Mouse (Mus musculus) testis, postnatal 14 days (tissue): Measurements from ENCODE around the gene Cp.
A peak's percentile ranks its signal among the peaks of the same experiment; 100 is the strongest.
"Not testable (repeated sequence)": the region's sequence is repeated elsewhere in the genome, so short reads cannot be mapped to it uniquely, and the experiment has no call there.

ENCODE experiments used
- DNase-seq: peaks from one replicate; pipeline ENCODE4 v3.0.0; 2021; ENCODE audit warnings: low spot score

Gene Cp

DNA sequence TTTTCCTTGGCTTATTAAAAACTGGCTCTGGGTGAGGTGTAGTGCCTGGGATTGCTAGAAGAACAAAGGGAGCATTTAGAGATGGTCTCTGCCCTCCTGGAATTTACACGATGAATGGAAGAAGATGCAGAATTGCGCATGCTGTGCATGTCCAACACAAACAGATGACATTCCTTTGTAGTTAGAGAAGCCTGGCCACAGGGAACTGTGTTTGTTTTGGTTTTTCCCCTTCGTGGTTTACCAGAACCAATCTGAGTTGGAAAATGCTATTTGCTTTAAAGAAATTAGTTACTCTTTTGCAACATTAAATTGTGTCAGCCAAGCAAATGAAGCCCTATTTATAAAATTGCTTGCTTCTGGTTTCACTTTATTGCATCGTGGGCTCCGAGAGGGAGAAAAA is at the start of gene Cp:
Gene Cp (plus strand): TSS at position 170 of the 400 bp plus-strand sequence.
- DNase-seq = no peak

DNA sequence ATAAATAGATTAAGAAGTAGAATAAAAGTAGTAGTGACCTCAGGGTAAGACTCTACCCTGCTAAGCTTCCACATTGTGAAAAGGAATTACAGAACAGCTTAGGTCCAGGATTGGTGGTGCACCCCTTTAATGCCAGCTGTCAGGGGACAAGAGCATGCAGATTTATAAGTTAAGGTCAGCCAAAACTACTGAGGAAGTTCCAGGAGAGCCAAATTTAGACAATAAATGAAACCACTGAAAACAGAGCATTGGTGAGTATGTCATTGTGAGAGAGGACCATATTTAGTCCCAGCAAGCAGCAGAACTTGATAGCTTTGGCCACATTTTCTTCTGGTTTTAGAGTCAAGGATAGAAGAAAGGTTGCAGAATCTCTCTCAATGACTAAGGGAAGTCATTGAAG is 8.3 kb upstream of the Cp start:
- DNase-seq = no peak

DNA sequence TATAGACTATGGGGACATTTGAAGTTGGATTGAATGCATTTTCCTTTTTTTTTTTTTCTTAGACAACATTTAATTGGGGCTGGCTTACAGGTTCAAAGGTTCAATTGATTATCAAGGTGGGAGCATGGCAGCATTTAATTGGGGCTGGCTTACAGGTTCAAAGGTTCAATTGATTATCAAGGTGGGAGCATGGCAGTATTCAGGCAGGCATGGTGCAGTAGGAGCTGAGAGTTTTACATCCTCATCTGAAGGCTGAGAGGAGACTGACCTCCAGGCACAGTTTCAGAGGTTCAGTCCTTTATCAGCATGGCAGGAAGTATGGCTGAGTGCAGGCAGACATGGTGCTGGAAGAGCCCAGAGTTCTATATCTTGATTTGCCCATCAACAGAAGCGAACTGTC is 7.5 kb upstream of the Cp start:
- DNase-seq = not testable (repeated sequence)

DNA sequence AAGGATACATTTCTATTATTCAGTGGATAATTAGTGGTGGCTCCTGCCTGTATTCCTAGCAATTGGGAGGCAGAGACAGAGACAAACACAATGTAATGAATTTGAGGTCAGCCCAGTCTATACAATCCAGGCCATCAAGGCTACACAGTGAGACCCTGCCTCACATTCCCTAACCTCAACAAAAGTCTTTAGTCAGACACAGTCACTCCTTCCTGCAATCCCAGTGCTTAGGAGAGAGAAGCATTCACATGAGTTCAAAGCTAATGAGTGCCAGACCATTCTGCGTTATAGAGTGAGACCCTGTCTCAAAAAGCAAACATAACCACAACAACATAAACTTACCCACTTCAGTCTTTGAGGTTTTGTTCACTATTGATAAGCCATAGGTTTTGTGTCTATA is 3.4 kb upstream of the Cp start:
- no peak for DNase-seq

DNA sequence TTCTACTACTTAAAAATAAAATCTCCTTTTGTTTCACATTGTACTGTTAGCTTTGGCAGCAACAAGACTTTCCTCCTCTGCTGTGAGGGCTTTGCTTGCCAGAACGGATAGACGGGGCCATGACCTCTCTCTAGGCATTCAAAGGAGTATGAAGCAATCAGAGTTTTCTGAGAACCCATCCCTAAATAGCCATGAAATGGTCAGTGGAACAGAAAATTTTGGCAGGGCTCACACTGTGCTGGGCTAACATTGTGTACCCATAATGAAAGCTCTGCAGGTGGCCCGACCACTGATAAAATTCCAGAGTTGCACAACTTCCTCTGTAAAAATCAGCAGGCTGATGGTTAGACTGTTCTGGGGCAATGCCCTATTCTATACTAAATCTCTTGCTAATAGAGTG is 3.0 kb upstream of the Cp start:
- DNase-seq = peak; percentile 84

DNA sequence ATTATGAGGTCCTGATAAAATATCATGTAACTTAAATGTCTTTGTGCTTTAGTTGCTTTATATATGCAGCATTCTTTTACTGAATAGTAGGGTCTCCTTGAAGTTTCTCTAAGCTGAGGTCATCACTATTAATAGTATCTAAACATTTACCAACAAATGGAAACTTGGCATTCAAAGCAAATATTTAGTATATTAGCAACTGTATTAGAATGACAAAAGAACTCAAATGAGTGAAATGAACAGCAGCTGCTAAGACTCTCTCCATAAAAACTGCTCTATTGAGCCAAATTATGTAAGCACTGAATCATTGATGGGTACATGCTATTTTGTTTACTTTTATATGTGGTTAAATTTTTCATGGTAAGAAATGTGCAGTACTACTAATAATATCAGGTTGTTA is 1.2 kb downstream of the Cp start:
- no peak for DNase-seq

DNA sequence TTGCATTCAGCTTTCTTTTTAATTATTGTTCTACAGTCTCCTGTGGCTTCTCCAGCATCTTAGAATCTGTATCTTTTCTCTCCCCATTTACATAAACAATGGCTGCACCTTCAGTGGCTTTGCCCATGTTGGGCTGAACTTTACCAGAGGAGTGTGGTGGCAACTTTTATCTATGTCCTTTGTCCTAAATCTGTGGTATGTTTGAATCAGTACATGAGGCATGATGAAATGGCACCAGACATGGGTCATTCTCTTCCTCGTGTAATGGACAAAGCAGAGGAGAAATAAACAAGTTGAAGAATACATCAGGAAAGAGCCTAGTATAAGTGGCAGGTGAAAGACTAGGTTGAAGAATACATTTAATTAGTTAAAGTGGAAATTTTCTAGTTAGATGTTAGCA is 2.1 kb downstream of the Cp start:
- no peak for DNase-seq

DNA sequence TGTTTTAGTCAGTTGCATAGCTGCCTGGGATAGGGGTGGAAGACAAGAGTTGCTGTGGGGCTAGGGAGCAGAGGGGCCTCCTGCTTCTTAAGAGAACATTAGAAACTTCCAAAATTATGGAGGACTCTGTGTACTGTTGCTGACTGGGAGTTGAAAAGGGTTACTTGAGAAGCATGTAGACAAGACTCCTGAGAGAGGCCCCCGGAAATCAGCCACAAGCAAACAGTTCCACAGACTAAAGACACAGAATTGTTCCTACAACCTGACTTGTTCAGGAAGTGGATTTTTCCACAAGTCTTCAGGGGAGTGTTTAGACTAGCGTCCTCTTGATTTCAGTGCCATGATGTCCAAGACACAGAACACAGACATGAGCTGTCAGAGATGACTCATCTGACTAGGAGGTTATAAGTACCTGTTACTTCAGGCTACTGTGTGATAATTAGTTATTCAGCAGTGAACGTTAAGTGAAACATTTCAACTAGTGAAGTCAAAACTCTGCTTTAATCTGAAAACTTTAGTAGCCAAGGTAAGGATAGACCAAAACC is 3.8 kb downstream of the Cp start:
- DNase-seq = no peak

DNA sequence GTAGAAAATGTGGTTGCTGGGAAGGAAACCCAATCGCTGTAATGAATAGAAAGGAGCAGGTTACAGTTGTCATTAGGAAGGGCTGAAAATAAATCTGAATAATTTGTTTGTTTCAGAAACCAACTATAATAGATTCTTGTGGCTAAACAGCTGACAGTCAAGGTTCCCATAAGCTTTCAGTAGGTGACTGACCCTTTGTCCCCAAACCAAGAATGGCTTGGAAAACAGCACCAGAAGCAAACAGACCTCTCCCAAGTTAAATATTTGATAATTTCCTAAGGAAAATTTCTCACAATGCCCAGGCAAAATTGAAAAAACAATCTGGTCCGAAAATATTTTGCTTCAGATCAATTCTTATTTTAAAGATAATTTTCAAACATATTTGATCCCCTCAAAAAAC is 4.5 kb downstream of the Cp start:
- DNase-seq = no peak

DNA sequence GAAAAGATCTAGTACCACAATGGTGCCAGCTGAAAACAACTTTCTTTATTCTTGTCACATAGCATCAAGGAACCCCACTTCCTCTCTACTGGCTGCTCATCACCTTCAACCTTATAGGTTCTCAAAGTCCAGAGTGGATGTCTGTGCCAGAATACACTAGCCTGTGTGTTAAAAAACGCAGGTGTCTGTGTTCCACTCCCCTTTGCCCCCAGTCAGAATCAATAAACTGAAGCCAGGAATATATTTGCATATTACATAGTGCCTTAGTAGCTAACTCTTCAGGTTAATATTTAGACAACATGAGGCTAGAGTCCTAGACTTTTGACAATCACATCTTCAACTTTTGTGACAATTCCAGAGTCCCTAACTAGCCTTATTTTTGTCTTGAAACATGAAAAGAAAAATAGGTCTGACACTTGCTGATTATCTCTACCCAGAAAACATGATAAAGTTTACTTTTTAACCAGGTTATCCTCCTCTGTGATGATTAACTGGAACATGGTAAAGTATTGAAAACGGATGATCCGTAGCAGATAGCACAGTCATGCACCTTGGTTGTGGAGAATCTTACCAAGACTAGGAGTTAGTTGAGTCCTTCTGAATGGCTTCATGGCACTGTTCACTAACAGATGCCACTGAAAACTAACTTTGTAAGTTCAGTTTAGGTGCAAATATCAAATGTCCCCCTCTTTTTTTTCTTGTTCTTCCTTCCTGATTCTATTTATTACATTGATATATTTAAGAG is 6.1 kb downstream of the Cp start:
- DNase-seq = no peak

DNA sequence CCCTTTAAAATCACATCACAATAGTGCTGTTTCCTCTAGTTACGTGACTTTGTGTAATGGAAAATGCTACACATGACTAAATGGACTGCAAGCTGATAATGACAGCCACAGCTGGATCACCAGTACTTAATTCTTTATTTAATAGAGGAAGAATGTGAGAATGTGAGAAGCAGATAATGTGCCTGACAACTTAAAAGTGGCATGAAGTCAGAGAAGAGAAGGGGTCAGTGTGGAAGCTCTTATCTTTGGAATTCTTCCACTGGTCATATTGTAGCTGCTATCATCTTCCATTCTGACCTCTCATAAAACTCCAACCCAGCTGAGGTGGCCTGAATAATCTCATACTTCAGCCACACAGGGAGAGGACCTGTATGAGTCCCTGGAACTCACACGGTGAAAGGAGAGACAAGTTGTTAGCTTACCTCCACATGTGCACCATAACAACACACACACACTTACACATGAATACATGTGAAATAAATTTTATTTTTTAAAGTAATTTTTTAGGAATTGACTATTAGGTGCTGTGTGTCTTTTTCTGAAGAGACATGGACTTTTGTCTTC is 7.9 kb downstream of the Cp start:
- no peak for DNase-seq

DNA sequence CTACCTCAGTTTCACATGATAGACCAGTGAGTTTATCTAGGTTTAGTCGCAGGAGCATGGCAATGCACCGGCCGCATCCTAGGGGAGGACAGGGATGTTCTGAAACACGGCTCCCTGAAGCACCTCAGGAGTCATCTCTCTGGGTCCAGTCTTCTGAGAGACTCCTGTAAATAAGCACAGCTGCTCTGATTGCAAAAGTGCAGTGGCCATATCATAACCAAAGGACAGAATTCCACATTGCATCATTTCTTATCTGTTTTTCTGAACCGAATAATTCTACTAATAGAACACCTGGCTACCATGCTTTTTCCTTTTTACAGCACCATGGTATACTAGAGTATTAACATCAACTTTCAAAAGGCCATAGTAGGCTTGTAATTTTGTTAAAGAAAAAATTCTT is 8.4 kb downstream of the Cp start:
- DNase-seq = no peak

DNA sequence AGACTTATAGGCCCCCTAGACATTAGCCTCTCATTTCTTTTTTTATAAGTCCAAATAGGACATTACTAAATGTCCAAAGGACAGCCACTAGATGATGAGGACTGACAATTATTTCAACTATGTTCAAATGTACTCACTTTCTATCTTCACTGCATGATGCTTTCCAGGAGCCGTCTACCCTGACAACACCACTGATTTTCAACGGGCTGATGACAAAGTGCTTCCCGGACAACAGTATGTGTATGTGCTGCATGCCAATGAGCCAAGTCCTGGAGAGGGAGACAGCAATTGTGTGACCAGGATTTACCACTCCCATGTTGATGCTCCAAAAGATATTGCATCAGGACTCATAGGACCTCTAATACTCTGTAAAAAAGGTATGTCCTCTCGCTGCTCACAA is 9.2 kb downstream of the Cp start:
- no peak for DNase-seq

DNA sequence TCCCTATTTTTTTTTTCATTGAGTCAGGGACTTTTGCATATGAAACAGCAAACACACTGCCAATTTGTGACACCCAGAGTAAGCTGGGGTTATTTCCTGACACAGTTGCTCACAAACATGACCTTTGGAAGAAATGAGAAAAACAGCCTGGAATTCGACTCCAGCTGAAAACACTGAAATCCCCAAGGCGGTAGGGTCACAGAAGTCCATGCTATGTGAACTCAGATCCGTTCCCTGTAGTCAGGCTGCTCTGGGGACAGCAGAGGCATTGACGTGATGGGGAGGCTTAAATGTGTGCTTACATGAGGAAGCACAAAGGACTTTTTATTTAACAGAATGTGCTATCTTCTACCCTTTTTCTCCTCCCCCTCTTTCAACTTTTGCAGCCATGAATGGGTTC is 21.6 kb downstream of the Cp start:
- DNase-seq = no peak

DNA sequence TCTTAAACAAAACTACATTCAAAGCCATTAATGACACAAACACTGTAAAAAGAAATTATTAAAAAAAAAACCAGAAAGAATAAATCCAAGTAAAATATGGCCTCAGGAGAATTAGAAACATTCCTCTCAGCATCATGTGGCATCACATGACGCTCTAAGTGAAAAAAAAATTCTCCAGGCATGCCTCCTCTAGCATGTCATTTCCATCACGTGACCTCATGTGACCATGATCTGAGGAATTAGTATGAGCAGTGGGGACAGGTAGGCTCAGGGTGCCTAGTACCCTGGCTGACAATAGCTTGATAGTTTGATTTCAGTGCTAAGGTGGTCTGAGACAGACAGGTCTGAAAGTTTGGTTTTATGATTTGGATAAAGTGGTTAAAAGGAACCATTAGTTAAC is 24.3 kb downstream of the Cp start:
- no peak for DNase-seq

DNA sequence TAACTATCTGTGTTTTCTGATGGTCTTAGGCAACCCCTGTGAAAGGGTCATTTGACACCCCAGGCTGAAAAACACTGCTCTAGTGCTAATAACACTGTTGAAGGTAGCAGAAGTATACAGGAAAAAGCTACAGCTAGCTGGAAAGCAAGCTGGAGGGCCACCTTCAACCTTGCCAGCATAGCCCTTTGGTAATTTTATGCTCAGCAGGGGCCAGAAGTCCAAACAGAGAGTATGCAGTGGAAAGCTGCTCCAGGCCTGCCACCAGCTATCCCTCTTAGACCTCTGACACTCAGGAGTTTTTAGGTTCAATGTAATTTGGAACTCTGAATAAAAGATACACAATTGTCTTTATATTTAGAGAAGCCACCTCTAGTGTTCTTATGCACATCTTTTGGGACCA is 26.0 kb downstream of the Cp start:
- no peak for DNase-seq

DNA sequence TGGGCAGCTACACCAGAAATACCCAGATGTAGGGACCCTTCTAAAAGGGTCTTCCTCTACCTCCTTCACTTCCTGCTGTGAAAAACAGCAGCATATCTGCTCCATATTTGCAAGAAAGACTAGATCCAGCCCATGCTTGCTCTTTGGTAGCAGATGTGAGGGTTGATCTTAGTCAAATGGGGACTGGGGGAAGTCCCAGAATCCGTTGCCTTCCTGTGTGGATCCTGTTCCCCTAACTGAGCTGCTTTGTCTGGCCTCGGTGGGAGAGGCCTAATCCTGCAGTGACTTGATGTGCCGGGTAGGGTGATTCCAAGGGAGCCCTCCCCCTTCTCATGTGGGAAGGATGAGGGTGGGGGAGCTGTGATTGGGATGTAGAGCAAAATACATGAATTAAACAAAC is 29.3 kb downstream of the Cp start:
- no peak for DNase-seq

DNA sequence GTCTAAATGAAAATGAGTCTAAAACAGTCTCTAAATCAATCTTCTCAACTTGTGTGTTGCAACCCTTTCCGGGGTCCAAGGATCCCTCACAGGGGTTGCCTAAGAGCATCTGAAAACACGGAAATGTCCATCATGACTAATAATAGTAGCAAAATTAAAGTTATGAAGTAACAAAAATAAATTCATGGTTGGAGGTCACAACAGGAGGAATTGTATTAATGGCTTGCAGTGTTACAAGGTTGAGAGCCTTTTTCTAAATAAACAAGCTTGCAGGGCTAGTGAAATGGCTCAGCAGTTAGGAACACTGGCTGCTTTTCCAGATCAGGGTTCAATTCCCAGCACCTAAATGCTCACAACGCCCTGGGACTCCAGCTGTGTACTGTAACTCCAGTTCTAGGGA is 33.2 kb downstream of the Cp start:
- DNase-seq = no peak

DNA sequence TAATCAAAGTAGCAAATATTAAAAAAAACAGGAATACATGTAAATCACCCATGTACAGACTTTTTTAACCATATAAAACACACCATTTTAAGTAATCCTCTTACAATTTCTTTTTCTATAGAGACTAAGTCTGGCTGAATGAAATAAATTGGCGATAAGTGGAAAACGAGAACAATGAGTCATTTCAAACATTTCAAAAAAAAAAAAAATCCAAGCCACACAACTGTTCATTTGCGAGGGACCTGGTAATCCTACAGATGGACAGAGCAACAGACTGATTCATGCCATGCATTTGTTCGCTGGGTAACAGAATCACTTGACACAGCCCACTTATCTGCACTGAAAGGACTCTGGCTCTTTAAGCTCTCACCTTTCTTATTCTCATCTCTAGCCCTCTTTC is 35.5 kb downstream of the Cp start:
- DNase-seq = no peak

DNA sequence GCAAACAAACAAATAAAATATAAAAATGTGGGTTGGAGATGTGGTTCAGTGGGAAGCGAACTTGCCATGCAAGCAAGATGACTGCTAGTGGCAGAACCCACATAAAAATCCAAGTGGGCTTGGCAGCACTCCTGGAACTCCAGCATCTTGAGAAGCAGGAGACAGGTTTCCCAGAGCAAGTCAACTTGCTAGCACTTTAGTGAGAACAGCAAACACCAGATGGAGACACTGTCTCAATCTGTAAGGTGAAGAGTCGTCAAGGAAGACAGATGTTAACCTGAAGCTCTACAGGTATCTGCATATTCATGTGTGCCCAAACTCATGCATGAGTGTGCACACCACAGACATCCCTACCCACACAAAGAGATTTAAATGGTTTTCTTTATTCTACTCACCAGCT is 42.7 kb downstream of the Cp start:
- DNase-seq = no peak

DNA sequence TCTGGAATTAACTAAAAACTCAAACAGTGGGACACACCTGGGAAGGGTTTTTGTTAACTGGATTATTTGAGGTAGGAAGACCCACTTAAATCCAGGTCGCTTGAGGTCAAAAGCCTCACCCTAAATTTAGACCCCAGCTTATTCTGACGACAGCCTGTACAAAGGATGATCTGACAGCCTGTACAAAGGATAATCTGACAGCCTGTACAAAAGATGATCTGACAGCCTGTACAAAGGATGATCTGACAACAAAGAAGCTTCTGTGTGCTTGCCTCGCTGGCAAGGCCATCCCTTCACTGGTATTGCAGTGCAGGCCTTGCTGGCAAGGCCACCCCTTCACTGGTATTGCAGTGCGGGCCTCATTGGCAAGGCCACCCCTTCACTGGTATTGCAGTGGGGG is 44.0 kb downstream of the Cp start:
- no peak for DNase-seq

DNA sequence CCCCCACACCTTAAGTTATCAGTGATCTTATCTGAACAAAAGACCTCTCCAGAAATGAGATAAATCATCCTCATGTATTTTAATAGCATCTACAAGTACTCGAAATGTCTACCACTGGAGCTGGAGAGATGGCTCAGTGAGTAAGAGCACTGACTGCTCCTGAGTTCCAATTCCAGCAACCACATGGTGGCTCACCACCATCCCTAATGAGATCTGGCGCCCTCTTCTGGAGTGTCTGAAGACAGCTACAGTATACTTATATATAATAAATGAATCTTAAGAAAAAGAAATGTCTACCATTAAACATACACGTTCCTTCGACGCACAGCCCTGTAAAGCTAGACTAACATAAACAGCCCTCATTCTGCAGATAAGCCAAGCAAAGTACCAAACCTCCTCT is 45.9 kb downstream of the Cp start:
- no peak for DNase-seq

DNA sequence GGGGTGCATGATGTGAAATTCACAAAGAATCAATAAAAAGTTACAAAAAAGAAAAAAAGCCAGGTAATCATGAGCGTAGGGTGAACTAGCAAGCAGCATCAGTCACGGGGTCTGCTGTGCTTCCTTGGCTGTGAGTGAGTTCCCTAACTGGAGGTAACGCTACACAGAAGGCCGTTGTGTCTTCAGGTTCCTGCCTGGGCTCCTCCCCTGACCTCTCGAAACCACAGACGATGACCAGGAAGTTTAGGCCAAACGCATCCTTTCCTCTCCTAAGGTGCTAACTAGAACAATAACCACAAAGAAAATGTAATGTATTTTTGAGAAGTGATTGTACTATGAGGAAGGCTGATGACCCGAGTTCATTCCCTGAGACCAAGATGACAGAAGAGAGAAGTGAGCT is 47.6 kb downstream of the Cp start:
- DNase-seq = no peak

DNA sequence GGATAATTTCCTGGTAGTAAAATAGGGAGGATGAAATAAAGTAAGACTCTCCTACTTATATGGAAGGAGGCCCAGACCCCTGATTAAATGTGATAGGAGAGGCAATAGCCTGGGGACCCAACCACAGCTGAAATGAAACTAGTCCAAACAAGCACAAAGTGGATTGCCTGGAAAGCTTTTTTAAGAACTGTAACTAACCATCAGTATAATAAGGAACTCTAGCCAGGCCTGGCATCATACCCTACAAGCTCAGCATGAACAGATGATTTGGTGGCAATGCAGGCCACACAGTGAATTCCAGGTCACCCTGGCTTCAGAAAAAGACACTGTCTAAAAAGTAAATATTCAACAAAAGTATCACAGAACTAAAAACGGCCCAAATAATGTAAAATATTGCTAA is 48.8 kb downstream of the Cp start:
- no peak for DNase-seq
